Mouse (Mus musculus) heart, postnatal 25 days (tissue): ENCODE measurements around the gene Spen. TPM values are rescaled to one million over a fixed set of nuclear protein-coding genes. Genes with fewer than 3 reads are reported as not detected.
"Not testable (repeated sequence)": the region's sequence is repeated elsewhere in the genome, so short reads cannot be mapped to it uniquely, and the experiment has no call there.

ENCODE experiments used
- DNase-seq: peaks from one replicate; pipeline ENCODE4 v3.0.0; 2022; ENCODE audit warnings: low spot score
- intact Hi-C: fragments of 180-260 bp; cut with DNase I; formaldehyde crosslinking; loops from one replicate; pipeline ENCODE4 v1.15.1; 2025
- total RNA-seq, 2 experiments: library from RNA; stranded (reverse); gene quantifications; 2 replicates each; pipeline ENCODE4 v1.2.3; 2021

Gene Spen
- total RNA-seq, 2 experiments from 2014 or later, result 27.3 to 29.7 TPM

- intact Hi-C loops, result loop anchor here (5.0 kb wide), 1 partner anchor 70 kb away; no protein-coding TSS in a partner anchor
- DNase-seq, result no peak
Measured at GRCm38 (mm10) chr4:141562281-141562680, 23.9 kb upstream of the Spen start.

- intact Hi-C loops, result loop anchor here (5.0 kb wide), 1 partner anchor 69 kb away; no protein-coding TSS in a partner anchor
- not testable (repeated sequence) for DNase-seq
Measured at GRCm38 (mm10) chr4:141561331-141561919, 23.0 kb upstream of the Spen start.

GRCm38 (mm10) chr4:141559898-141560263 is 21.5 kb upstream of the Spen start:
- intact Hi-C loops, result loop anchor here (1.0 to 5.0 kb wide), 3 partner anchors 68 to 154 kb away; no protein-coding TSS in a partner anchor
- peak; percentile 56 for DNase-seq

GRCm38 (mm10) chr4:141559131-141559897 is 20.9 kb upstream of the Spen start:
- peak; percentile 66 for DNase-seq

GRCm38 (mm10) chr4:141558658-141559057 is 20.3 kb upstream of the Spen start:
- DNase-seq, result no peak
- intact Hi-C loops, result no loop called here

More at GRCm38 (mm10) chr4:141559131-141559897, 20.9 kb upstream of the Spen start:
- intact Hi-C loops, result no loop called here

- intact Hi-C loops, DNase-seq: not testable (repeated sequence)
Measured at GRCm38 (mm10) chr4:141556163-141556562, 17.8 kb upstream of the Spen start.

- DNase-seq, intact Hi-C loops: not testable (repeated sequence)
Measured at GRCm38 (mm10) chr4:141554255-141554865, 16.0 kb upstream of the Spen start.

GRCm38 (mm10) chr4:141552484-141552883 is 14.1 kb upstream of the Spen start:
- intact Hi-C loops, result no loop called here
- no peak for DNase-seq

- no peak for DNase-seq
- intact Hi-C loops, result no loop called here
Measured at GRCm38 (mm10) chr4:141547299-141547698, 8.9 kb upstream of the Spen start.

GRCm38 (mm10) chr4:141546334-141547200 is 8.2 kb upstream of the Spen start:
- intact Hi-C loops, result loop anchor here (1.0 kb wide), 1 partner anchor 8 kb away; the partner anchor contains the start of gene Spen
- peak; percentile 77 for DNase-seq

- DNase-seq, result peak; percentile 99
- intact Hi-C loops, result loop anchor here (1.0 kb wide), 1 partner anchor 8 kb away; the partner anchor contains the start of gene Spen
Measured at GRCm38 (mm10) chr4:141545743-141546333, 7.4 kb upstream of the Spen start.

- peak; percentile 69 for DNase-seq
Measured at GRCm38 (mm10) chr4:141545071-141545742, 6.8 kb upstream of the Spen start.

GRCm38 (mm10) chr4:141544536-141544935 is 6.1 kb upstream of the Spen start:
- intact Hi-C loops, result no loop called here

More at GRCm38 (mm10) chr4:141545071-141545742, 6.8 kb upstream of the Spen start:
- intact Hi-C loops, result no loop called here

GRCm38 (mm10) chr4:141543593-141543992 is 5.2 kb upstream of the Spen start:
- no peak for DNase-seq
- intact Hi-C loops, result no loop called here

More at GRCm38 (mm10) chr4:141544536-141544935, 6.1 kb upstream of the Spen start:
- DNase-seq, result no peak

GRCm38 (mm10) chr4:141541851-141542250 is 3.5 kb upstream of the Spen start:
- intact Hi-C loops, result no loop called here
- DNase-seq, result no peak

GRCm38 (mm10) chr4:141540844-141541243 is 2.4 kb upstream of the Spen start:
- intact Hi-C loops, result no loop called here
- DNase-seq, result no peak

GRCm38 (mm10) chr4:141539213-141539767 is 893 bp upstream of the Spen start:
- DNase-seq, result no peak
- intact Hi-C loops, result no loop called here

GRCm38 (mm10) chr4:141537706-141538407 is 540 bp downstream of the Spen start:
- intact Hi-C loops, result loop anchor here (1.0 kb wide), 1 partner anchor 8 kb away; no protein-coding TSS in a partner anchor
- DNase-seq, result no peak
